Mouse (Mus musculus) lung, postnatal 0 days (tissue): Measurements from ENCODE around the gene Pla2g4e.

Experiments
- CTCF ChIP-seq: IDR thresholded peaks from 2 replicates; pipeline ENCODE4 v1.5.1; 2016; ENCODE audit warnings: antibody characterized with exemption, mild to moderate bottlenecking
- EP300 ChIP-seq: IDR thresholded peaks from 2 replicates; pipeline ENCODE4 v1.6.1; 2016; ENCODE audit warnings: antibody characterized with exemption, mild to moderate bottlenecking, control low read depth

GRCm38 (mm10) chr2:120146543-120146942 is 98.6 kb downstream of the Pla2g4e start:
- TF ChIP-seq CTCF (no peak), EP300 (no peak)
